ENCODE assay signal across 8 mouse cellular contexts in genomic region chr2:39004372-39004771, GRCm38 (mm10). TPM values are rescaled to one million over a fixed set of nuclear protein-coding genes. Genes with fewer than 3 reads are reported as not detected.
DNase-seq lines count a peak whose midpoint lies in the region; ATAC-seq lines count a peak whose summit lies in the region.

No protein-coding gene starts in this region.

- peak overlapping the region; percentile 71 for H3K4me3 ChIP-seq in forebrain, embryonic 14.5 days (ENCODE audit: low read depth, low read length)
- H3K4me3 ChIP-seq in limb, embryonic 12.5 days (replicated peaks), result peak overlapping the region; percentile 82

- WGBS in forebrain, embryonic 14.5 days, result 3% methylated on average over 10 of the region's 11 CpGs
- WGBS in limb, embryonic 12.5 days, result 2% methylated on average over 11 of the region's 11 CpGs

- H3K4me1 ChIP-seq in forebrain, embryonic 14.5 days (ENCODE audit: control insufficient read depth, insufficient read depth, low read length), result peaks cover 30% of the 10 kb centered on the region
- H3K4me1 ChIP-seq in limb, embryonic 12.5 days (replicated peaks), result peaks cover 37% of the 10 kb centered on the region

- H3K4me2 ChIP-seq in forebrain, embryonic 14.5 days (ENCODE audit: low read length), result peak overlapping the region; percentile 94
- H3K4me2 ChIP-seq in limb, embryonic 12.5 days, result peak overlapping the region; percentile 94

- no peaks in the 10 kb centered on the region for H3K9me3 ChIP-seq in forebrain, embryonic 14.5 days (replicated peaks; ENCODE audit: control insufficient read depth, low read length)
- H3K9me3 ChIP-seq in limb, embryonic 12.5 days, result no peaks in the 10 kb centered on the region

- DNase-seq in layer of hippocampus, postnatal 10 days (ENCODE audit: low spot score in 2 of 2), result peak; percentile 46 to 51
- DNase-seq in layer of hippocampus, postnatal 14 days (ENCODE audit: low spot score in 2 of 2), result no peak
- peak; percentile 56 for DNase-seq in T-cell, adult 2 months (ENCODE audit: low spot score)
- DNase-seq in forebrain, embryonic 14.5 days (ENCODE audit: low spot score), result peak; percentile 33
- DNase-seq in neural tube, embryonic 10.5 days (ENCODE audit: extremely low spot score, low spot score), result peak; percentile 45
- no peak for DNase-seq in frontal cortex, postnatal 36 days (ENCODE audit: low spot score in 2 of 2)
- no peak for DNase-seq in adrenal gland, postnatal 25 days

- peak overlapping the region; percentile 81 for H3K27ac ChIP-seq in forebrain, embryonic 14.5 days (ENCODE audit: low read depth, low read length)
- H3K27ac ChIP-seq in limb, embryonic 12.5 days, result peak overlapping the region; percentile 92

- no peak for ATAC-seq in forebrain, embryonic 14.5 days
- no peak for ATAC-seq in limb, embryonic 12.5 days (ENCODE audit: insufficient number of reproducible peaks, insufficient read depth, low FRiP score, low TSS enrichment, low read depth)

- H3K36me3 ChIP-seq in forebrain, embryonic 14.5 days (ENCODE audit: control insufficient read depth, insufficient read depth, low read length), result peaks cover 45% of the 10 kb centered on the region
- H3K36me3 ChIP-seq in limb, embryonic 12.5 days, result peaks cover 45% of the 10 kb centered on the region

- peak overlapping the region; percentile 88 for H3K9ac ChIP-seq in forebrain, embryonic 14.5 days (ENCODE audit: low read length)
- peak overlapping the region; percentile 90 for H3K9ac ChIP-seq in limb, embryonic 12.5 days (replicated peaks)

- H3K27me3 ChIP-seq in forebrain, embryonic 14.5 days (replicated peaks; ENCODE audit: control insufficient read depth, insufficient read depth, low read length), result no peaks in the 10 kb centered on the region
- no peaks in the 10 kb centered on the region for H3K27me3 ChIP-seq in limb, embryonic 12.5 days

RNA-seq across cellular contexts. Expression of gene Arpc5l, which starts 0.8 kb away (rescaled TPM):
- total RNA-seq in layer of hippocampus, postnatal 10 days (2021), result 100 to 1,000 TPM in 1 of 2 experiments, 10 to 100 TPM in 1; 87.7 to 102 TPM
- total RNA-seq in layer of hippocampus, postnatal 14 days (2021), result 10 to 100 TPM; 85.7 to 95.2 TPM
- 142 and 144 TPM in 2 replicates for polyA plus RNA-seq in forebrain, embryonic 14.5 days (2014; fragmentation: Nextera tagmentation; extraction: Ambion mirVana)
- 111 and 118 TPM in 2 replicates for polyA plus RNA-seq in limb, embryonic 12.5 days (2016; fragmentation: Nextera tagmentation; extraction: Ambion mirVana)
- 71.2 and 78.8 TPM in 2 replicates for total RNA-seq in adrenal gland, postnatal 25 days (2021)

RNA-seq across cellular contexts. Expression of gene Rpl35, which starts 1.1 kb away (rescaled TPM):
- 100 to 1,000 TPM; 308 to 382 TPM for total RNA-seq in layer of hippocampus, postnatal 10 days (2021)
- 100 to 1,000 TPM; 246 to 254 TPM for total RNA-seq in layer of hippocampus, postnatal 14 days (2021)
- polyA plus RNA-seq in forebrain, embryonic 14.5 days (2014; fragmentation: Nextera tagmentation; extraction: Ambion mirVana), result 779 and 875 TPM in 2 replicates
- 1,152 and 1,201 TPM in 2 replicates for polyA plus RNA-seq in limb, embryonic 12.5 days (2016; fragmentation: Nextera tagmentation; extraction: Ambion mirVana)
- total RNA-seq in adrenal gland, postnatal 25 days (2021), result 390 and 397 TPM in 2 replicates

RNA-seq across cellular contexts. Expression of gene Wdr38, which starts 7.1 kb away (rescaled TPM):
- under 1 TPM; 0.73 to 0.80 TPM for total RNA-seq in layer of hippocampus, postnatal 10 days (2021)
- total RNA-seq in layer of hippocampus, postnatal 14 days (2021), result under 1 TPM; 0.36 to 0.55 TPM
- polyA plus RNA-seq in forebrain, embryonic 14.5 days (2014; fragmentation: Nextera tagmentation; extraction: Ambion mirVana), result 1.4 and 1.8 TPM in 2 replicates
- 1.4 and 1.8 TPM in 2 replicates for polyA plus RNA-seq in limb, embryonic 12.5 days (2016; fragmentation: Nextera tagmentation; extraction: Ambion mirVana)
- 0.43 and 0.85 TPM in 2 replicates for total RNA-seq in adrenal gland, postnatal 25 days (2021)

Comparison
In these comparisons a context has a peak if more than half of its experiments do, and no peak if none do; other contexts are left out.
1. DNase-seq: peak in layer of hippocampus, postnatal 10 days (2 of 2), T-cell, adult 2 months (single experiment), forebrain, embryonic 14.5 days (single experiment) and neural tube, embryonic 10.5 days (single experiment); none in layer of hippocampus, postnatal 14 days (0 of 2), frontal cortex, postnatal 36 days (0 of 2) and adrenal gland, postnatal 25 days (single experiment).